Mouse (Mus musculus) forebrain, embryonic 12.5 days (tissue): ENCODE measurements around the gene Apc2. TPM values are rescaled to one million over a fixed set of nuclear protein-coding genes. Genes with fewer than 3 reads are reported as not detected.

Experiments used
- ATAC-seq: fragments of 200-750 bp; cut with Nextera tagmentation; 2 replicates; pipeline ENCODE4 v1.8.0; 2017; ENCODE audit warnings: moderate TSS enrichment; ENCODE audit not compliant: low FRiP score
- H3K27ac ChIP-seq: fragments of 300-500 bp; sonication (generic); 2 replicates; pipeline ENCODE4 v1.5.1; 2016; ENCODE audit warnings: mild to moderate bottlenecking
- H3K27me3 ChIP-seq: fragments of 300-500 bp; sonication (generic); 2 replicates; pipeline ENCODE4 v1.6.1; 2016; ENCODE audit warnings: mild to moderate bottlenecking
- H3K36me3 ChIP-seq: fragments of 300-500 bp; sonication (generic); replicated peaks from 2 replicates; pipeline ENCODE4 v1.6.1; 2016; ENCODE audit warnings: mild to moderate bottlenecking
- H3K4me1 ChIP-seq: fragments of 300-500 bp; sonication (generic); 2 replicates; pipeline ENCODE4 v1.6.1; 2016
- H3K4me2 ChIP-seq: fragments of 300-500 bp; sonication (generic); 2 replicates; pipeline ENCODE4 v1.6.1; 2016; ENCODE audit warnings: mild to moderate bottlenecking, moderate library complexity
- H3K4me3 ChIP-seq: fragments of 300-500 bp; sonication (generic); replicated peaks from 2 replicates; pipeline ENCODE4 v1.5.1; 2016; ENCODE audit warnings: mild to moderate bottlenecking
- H3K9ac ChIP-seq: fragments of 300-500 bp; sonication (generic); 2 replicates; pipeline ENCODE4 v1.6.1; 2016; ENCODE audit warnings: mild to moderate bottlenecking
- H3K9me3 ChIP-seq: fragments of 300-500 bp; sonication (generic); 2 replicates; pipeline ENCODE4 v1.6.1; 2016
- WGBS: fragments of 180-500 bp; shearing (Covaris S2); methylation state at CpG from one replicate; pipeline ENCODE4 v1.1.7; 2016; 5-methylcytosine and 5-hydroxymethylcytosine counted together
- polyA plus RNA-seq: library from polyadenylated mRNA; unstranded; fragments of >200 nt; fragmentation: Nextera tagmentation; extraction: Ambion mirVana; gene quantifications from 2 replicates; pipeline ENCODE4 v1.2.1, GENCODE M21; 2016

The Apc2 gene
- polyA plus RNA-seq, 1 experiment from 2014 or later: 144 TPM

GRCm38 (mm10) chr10:80300672-80301181, 5.0 kb downstream of the Apc2 start:
- no peaks in the 10 kb centered on the region for H3K9me3 ChIP-seq
- peaks cover 85% of the 10 kb centered on the region for H3K4me1 ChIP-seq
- WGBS: 8% methylated on average over 11 of the region's 11 CpGs
- H3K27me3 ChIP-seq: peaks cover 18% of the 10 kb centered on the region; the same call in 1 of the 2 replicates
- H3K27ac ChIP-seq: peak overlapping the region; percentile 95
- ATAC-seq: peak; percentile 81
- peak overlapping the region; percentile 82 for H3K4me2 ChIP-seq
- H3K36me3 ChIP-seq: peaks cover 35% of the 10 kb centered on the region
- H3K9ac ChIP-seq: peak overlapping the region; percentile 94
- peak overlapping the region; percentile 60 for H3K4me3 ChIP-seq

- peak overlapping the region; percentile 60 for H3K4me3 ChIP-seq
- H3K4me2 ChIP-seq: peak overlapping the region; percentile 82
- H3K27me3 ChIP-seq: peaks cover 18% of the 10 kb centered on the region; the same call in 1 of the 2 replicates
- H3K36me3 ChIP-seq: peaks cover 42% of the 10 kb centered on the region
- 78% methylated on average over 10 of the region's 10 CpGs for WGBS
- no peak for ATAC-seq
- peaks cover 81% of the 10 kb centered on the region for H3K4me1 ChIP-seq
- no peaks in the 10 kb centered on the region for H3K9me3 ChIP-seq
- H3K27ac ChIP-seq: peak overlapping the region; percentile 95
- H3K9ac ChIP-seq: peak overlapping the region; percentile 94
Observed at GRCm38 (mm10) chr10:80301256-80302081, 5.7 kb downstream of the Apc2 start.

GRCm38 (mm10) chr10:80302082-80302355, 6.2 kb downstream of the Apc2 start:
- Histone ChIP-seq H3K27me3 (peaks cover 18% of the 10 kb centered on the region; the same call in 1 of the 2 replicates), H3K9ac (peak overlapping the region; percentile 94), H3K4me1 (peaks cover 75% of the 10 kb centered on the region), H3K36me3 (peaks cover 47% of the 10 kb centered on the region), H3K9me3 (no peaks in the 10 kb centered on the region), H3K27ac (peak overlapping the region; percentile 50; the same call in 1 of the 2 replicates), H3K4me2 (peak overlapping the region; percentile 82), H3K4me3 (peak overlapping the region; percentile 60)
- ATAC-seq: no peak
- WGBS: 69% methylated on average over 5 of the region's 5 CpGs

- no peak for ATAC-seq
- WGBS: 19% methylated on average over 9 of the region's 9 CpGs
- H3K9me3 ChIP-seq: no peaks in the 10 kb centered on the region
- H3K4me2 ChIP-seq: peak overlapping the region; percentile 82
- peak overlapping the region; percentile 60 for H3K4me3 ChIP-seq
- peak overlapping the region; percentile 50; the same call in 1 of the 2 replicates for H3K27ac ChIP-seq
- H3K36me3 ChIP-seq: peaks cover 52% of the 10 kb centered on the region
- peaks cover 18% of the 10 kb centered on the region; the same call in 1 of the 2 replicates for H3K27me3 ChIP-seq
- H3K9ac ChIP-seq: peak overlapping the region; percentile 94
- H3K4me1 ChIP-seq: peaks cover 70% of the 10 kb centered on the region
Observed at GRCm38 (mm10) chr10:80302471-80302881, 6.7 kb downstream of the Apc2 start.

GRCm38 (mm10) chr10:80304458-80304857, 8.7 kb downstream of the Apc2 start:
- 36% methylated on average over 12 of the region's 12 CpGs for WGBS
- peaks cover 72% of the 10 kb centered on the region for H3K36me3 ChIP-seq
- H3K9ac ChIP-seq: 0 out of 2 replicates have a peak overlapping the region, but pooled peaks have one; percentile 7
- peaks cover 18% of the 10 kb centered on the region; the same call in 1 of the 2 replicates for H3K27me3 ChIP-seq
- H3K4me3 ChIP-seq: peak overlapping the region; percentile 10; the same call in 1 of the 2 replicates
- no peak for ATAC-seq
- H3K27ac ChIP-seq: no peak overlapping the region
- H3K4me2 ChIP-seq: peak overlapping the region; percentile 24
- H3K4me1 ChIP-seq: peaks cover 55% of the 10 kb centered on the region
- H3K9me3 ChIP-seq: no peaks in the 10 kb centered on the region

GRCm38 (mm10) chr10:80304862-80305261, 9.1 kb downstream of the Apc2 start:
- Histone ChIP-seq H3K4me3 (peak overlapping the region; percentile 10; the same call in 1 of the 2 replicates), H3K4me2 (peak overlapping the region; percentile 24), H3K27ac (no peak overlapping the region), H3K27me3 (peaks cover 18% of the 10 kb centered on the region; the same call in 1 of the 2 replicates), H3K9ac (0 out of 2 replicates have a peak overlapping the region, but pooled peaks have one; percentile 7), H3K4me1 (peaks cover 51% of the 10 kb centered on the region), H3K36me3 (peaks cover 76% of the 10 kb centered on the region), H3K9me3 (no peaks in the 10 kb centered on the region)
- ATAC-seq: no peak
- WGBS: 32% methylated on average over 25 of the region's 25 CpGs

GRCm38 (mm10) chr10:80311560-80311959, 15.8 kb downstream of the Apc2 start:
- Histone ChIP-seq H3K4me2 (no peak overlapping the region), H3K4me1 (peaks cover 27% of the 10 kb centered on the region), H3K27me3 (peaks cover 51% of the 10 kb centered on the region), H3K27ac (no peak overlapping the region), H3K36me3 (peaks cover 100% of the 10 kb centered on the region), H3K4me3 (peak overlapping the region; percentile 2; the same call in 1 of the 2 replicates), H3K9me3 (no peaks in the 10 kb centered on the region), H3K9ac (no peak overlapping the region)
- 95% methylated on average over 16 of the region's 16 CpGs for WGBS
- no peak for ATAC-seq

- Histone ChIP-seq H3K36me3 (peaks cover 100% of the 10 kb centered on the region), H3K4me1 (peaks cover 32% of the 10 kb centered on the region), H3K9ac (no peak overlapping the region), H3K4me3 (no peak overlapping the region), H3K27me3 (peaks cover 51% of the 10 kb centered on the region), H3K4me2 (no peak overlapping the region), H3K27ac (no peak overlapping the region), H3K9me3 (no peaks in the 10 kb centered on the region)
- ATAC-seq: no peak
- WGBS: 77% methylated on average over 54 of the region's 54 CpGs
Observed at GRCm38 (mm10) chr10:80312586-80313504, 17.1 kb downstream of the Apc2 start.

GRCm38 (mm10) chr10:80313627-80314201, 17.9 kb downstream of the Apc2 start:
- 70% methylated on average over 20 of the region's 20 CpGs for WGBS
- H3K36me3 ChIP-seq: peaks cover 100% of the 10 kb centered on the region

GRCm38 (mm10) chr10:80314494-80315001, 18.8 kb downstream of the Apc2 start:
- Histone ChIP-seq H3K4me2 (no peak overlapping the region), H3K4me3 (no peak overlapping the region), H3K27me3 (peaks cover 51% of the 10 kb centered on the region), H3K9ac (no peak overlapping the region), H3K9me3 (no peaks in the 10 kb centered on the region), H3K36me3 (peaks cover 94% of the 10 kb centered on the region), H3K27ac (no peak overlapping the region), H3K4me1 (peaks cover 40% of the 10 kb centered on the region)
- WGBS: 57% methylated on average over 16 of the region's 16 CpGs
- no peak for ATAC-seq

More at GRCm38 (mm10) chr10:80313627-80314201, 17.9 kb downstream of the Apc2 start:
- Histone ChIP-seq H3K9me3 (no peaks in the 10 kb centered on the region), H3K4me2 (no peak overlapping the region), H3K27ac (no peak overlapping the region), H3K4me3 (no peak overlapping the region), H3K4me1 (peaks cover 32% of the 10 kb centered on the region), H3K27me3 (peaks cover 51% of the 10 kb centered on the region), H3K9ac (no peak overlapping the region)
- ATAC-seq: no peak

GRCm38 (mm10) chr10:80315315-80315714, 19.5 kb downstream of the Apc2 start:
- H3K27ac ChIP-seq: no peak overlapping the region
- 59% methylated on average over 27 of the region's 27 CpGs for WGBS
- H3K27me3 ChIP-seq: peaks cover 51% of the 10 kb centered on the region
- H3K4me1 ChIP-seq: peaks cover 44% of the 10 kb centered on the region
- peak overlapping the region; percentile 14; the same call in 1 of the 2 replicates for H3K9ac ChIP-seq
- no peaks in the 10 kb centered on the region for H3K9me3 ChIP-seq
- no peak overlapping the region; the same call in 1 of the 2 replicates for H3K4me3 ChIP-seq
- H3K4me2 ChIP-seq: no peak overlapping the region
- no peak for ATAC-seq
- peaks cover 87% of the 10 kb centered on the region for H3K36me3 ChIP-seq
